Mouse (Mus musculus): Measurements from ENCODE around the gene Sel1l. TPM values are rescaled to one million over a fixed set of nuclear protein-coding genes. Genes with fewer than 3 reads are reported as not detected.

Gene Sel1l
- polyA plus RNA-seq, 1 experiment from 2014 or later, result 66.2 TPM

DNA sequence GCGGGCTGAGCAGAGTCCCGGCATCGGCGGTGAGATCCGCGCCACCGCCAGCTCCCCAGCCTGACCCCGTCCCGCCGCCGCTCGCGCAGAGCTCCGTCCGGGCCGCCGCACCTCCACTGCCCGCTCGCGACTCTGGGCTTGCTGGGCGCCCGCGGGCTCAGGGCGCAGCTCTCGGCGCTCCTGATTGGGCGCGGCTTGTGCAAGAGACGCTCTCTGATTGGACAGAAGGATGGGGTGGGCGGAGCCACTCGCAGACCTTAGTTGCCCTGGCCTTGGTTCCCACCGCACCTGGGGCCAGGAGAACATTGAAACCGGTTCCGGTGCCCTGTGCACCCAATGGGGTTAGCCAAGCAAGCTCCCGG, 70.0 kb downstream of the Sel1l start:
- ATAC-seq (ENCODE audit: insufficient number of reproducible peaks, low FRiP score), result peak; percentile 97

DNA sequence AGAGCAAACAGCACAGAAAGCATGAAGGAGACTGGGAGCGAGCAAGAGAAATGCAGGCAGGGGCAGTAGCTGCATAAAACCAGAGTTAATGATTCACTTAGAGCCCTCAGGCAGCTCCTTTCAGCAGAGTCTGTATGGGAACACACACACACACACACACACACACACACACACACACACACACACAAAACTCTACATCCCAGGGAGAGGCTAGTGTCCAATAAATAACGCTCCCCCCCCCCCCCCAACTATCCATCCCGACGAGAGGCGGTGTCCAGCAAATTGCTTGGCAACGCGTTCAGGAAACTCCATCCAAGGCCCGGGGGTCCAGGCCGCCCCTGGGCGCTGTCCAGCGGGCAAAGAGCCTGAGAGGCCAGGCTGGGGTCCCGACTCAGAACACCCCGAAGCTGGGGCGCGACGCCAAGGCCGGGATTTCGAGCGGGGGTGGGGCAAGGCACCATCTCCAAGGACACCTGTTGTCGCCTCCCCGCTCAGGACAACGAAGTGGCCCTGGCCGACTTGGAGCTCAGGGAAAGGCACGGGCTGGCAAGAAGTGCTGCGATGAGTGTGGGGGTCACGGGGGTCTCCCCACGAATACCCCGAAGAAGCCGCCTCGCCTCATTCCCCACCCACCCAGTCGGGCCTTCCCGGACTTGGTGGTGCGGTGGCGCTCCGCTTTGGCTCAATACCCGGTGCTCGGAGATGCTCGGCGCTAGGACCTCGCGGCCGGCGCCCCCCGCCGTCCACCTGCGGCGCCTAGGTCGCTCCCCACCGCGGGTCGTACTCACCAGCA, 70.5 kb downstream of the Sel1l start:
- peak overlapping the region; percentile 95 for H3K4me2 ChIP-seq
- peak overlapping the region; percentile 64 for H3K4me3 ChIP-seq
- H3K36me3 ChIP-seq, result no peaks in the 10 kb centered on the region
- H3K27me3 ChIP-seq (replicated peaks), result peaks cover 37% of the 10 kb centered on the region
- peak overlapping the region; percentile 53 for H3K9ac ChIP-seq
- no peaks in the 10 kb centered on the region for H3K9me3 ChIP-seq (replicated peaks)
- ATAC-seq (ENCODE audit: insufficient number of reproducible peaks, low FRiP score), result peak; percentile 79
- H3K4me1 ChIP-seq (replicated peaks), result peaks cover 8% of the 10 kb centered on the region; the same call in 1 of the 2 replicates
- H3K27ac ChIP-seq (ENCODE audit: poor library complexity, severe bottlenecking), result no peak overlapping the region
- WGBS, result 1% methylated on average over 50 of the region's 51 CpGs

More for the DNA sequence above, 70.0 kb downstream of the Sel1l start:
- Histone ChIP-seq H3K27me3 (replicated peaks) (peaks cover 37% of the 10 kb centered on the region), H3K9me3 (replicated peaks) (no peaks in the 10 kb centered on the region), H3K4me2 (peak overlapping the region; percentile 95), H3K4me1 (replicated peaks) (peaks cover 8% of the 10 kb centered on the region; the same call in 1 of the 2 replicates), H3K9ac (peak overlapping the region; percentile 53), H3K4me3 (peak overlapping the region; percentile 64), H3K36me3 (no peaks in the 10 kb centered on the region), H3K27ac (ENCODE audit: poor library complexity, severe bottlenecking) (no peak overlapping the region)
- 1% methylated on average over 35 of the region's 35 CpGs for WGBS

DNA sequence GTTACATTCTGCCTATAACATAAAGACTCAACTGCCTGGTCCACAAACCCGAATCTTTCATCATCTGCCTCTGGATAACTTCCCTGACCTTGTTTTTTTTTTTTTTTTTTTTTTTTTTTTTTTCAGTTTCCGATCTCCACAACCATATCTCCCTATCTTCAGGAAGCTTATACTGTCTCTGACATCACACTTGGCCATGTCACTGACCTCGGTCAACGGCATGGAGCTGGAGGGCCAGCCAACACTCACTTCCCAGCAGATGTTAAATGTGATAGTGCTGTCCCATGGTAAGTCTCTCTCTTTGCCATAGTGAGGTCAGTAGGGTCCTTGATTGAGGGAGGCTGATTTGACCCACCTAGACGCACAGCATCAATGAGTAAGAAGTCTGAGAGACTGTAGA, 72.6 kb downstream of the Sel1l start:
- H3K9me3 ChIP-seq (replicated peaks), result no peaks in the 10 kb centered on the region
- 54% methylated on average over 5 of the region's 5 CpGs for WGBS
- H3K9ac ChIP-seq, result no peak overlapping the region
- H3K27ac ChIP-seq (ENCODE audit: poor library complexity, severe bottlenecking), result no peak overlapping the region
- no peak overlapping the region for H3K4me2 ChIP-seq
- ATAC-seq (ENCODE audit: insufficient number of reproducible peaks, low FRiP score), result no peak
- no peaks in the 10 kb centered on the region for H3K36me3 ChIP-seq
- H3K4me3 ChIP-seq, result no peak overlapping the region
- peaks cover 48% of the 10 kb centered on the region for H3K27me3 ChIP-seq (replicated peaks)
- H3K4me1 ChIP-seq (replicated peaks), result peaks cover 8% of the 10 kb centered on the region; the same call in 1 of the 2 replicates

DNA sequence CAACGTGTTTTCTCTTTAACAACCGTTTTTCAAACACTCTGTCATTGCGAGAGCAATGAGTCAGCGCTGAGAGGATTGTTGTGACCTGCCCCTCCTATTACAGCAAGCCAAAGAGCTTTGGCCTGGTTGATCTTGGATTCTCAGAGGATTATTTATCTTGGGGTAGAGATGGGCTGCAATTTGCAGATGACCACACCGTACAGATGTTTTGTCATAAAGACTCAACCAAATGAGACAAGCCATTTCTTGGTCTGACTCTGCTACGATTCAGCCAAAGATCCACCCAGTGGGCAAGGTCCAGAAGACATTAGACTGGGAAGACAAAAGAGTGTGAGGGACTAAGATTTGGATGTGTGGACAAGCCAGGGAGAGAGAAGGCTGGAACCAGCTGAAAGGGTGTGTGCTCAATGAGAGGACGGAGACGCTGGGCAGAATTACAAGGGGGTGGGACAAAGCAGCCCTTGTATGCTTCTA, 74.1 kb downstream of the Sel1l start:
- H3K36me3 ChIP-seq, result no peaks in the 10 kb centered on the region
- peaks cover 8% of the 10 kb centered on the region; the same call in 1 of the 2 replicates for H3K4me1 ChIP-seq (replicated peaks)
- ATAC-seq (ENCODE audit: insufficient number of reproducible peaks, low FRiP score), result no peak
- peaks cover 4% of the 10 kb centered on the region; the same call in 1 of the 2 replicates for H3K9me3 ChIP-seq (replicated peaks)
- H3K27me3 ChIP-seq (replicated peaks), result peaks cover 52% of the 10 kb centered on the region
- H3K27ac ChIP-seq (ENCODE audit: poor library complexity, severe bottlenecking), result no peak overlapping the region
- WGBS, result 73% methylated on average over 8 of the region's 8 CpGs
- no peak overlapping the region for H3K9ac ChIP-seq
- no peak overlapping the region for H3K4me3 ChIP-seq
- H3K4me2 ChIP-seq, result no peak overlapping the region

DNA sequence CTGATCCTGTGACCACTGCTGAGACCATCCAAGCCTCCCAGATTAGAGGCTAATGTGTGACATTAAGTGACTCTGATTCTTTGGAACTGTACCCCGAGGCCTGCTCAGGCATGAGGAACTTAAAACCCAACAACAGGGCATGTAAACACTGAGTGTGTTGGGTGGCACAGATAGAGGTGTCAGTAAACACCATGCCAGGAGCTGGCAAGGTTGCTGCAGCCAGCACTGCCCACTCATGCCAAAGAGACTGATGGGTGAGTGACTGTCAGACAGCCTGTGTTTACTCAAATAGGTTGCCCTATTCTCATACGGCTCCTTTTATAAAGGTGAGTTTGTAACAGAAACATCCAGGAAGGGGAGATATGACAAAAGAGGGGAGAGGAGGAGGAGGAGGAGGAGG, 80.1 kb downstream of the Sel1l start:
- Histone ChIP-seq H3K36me3 (no peaks in the 10 kb centered on the region), H3K4me3 (no peak overlapping the region), H3K4me2 (no peak overlapping the region), H3K9ac (no peak overlapping the region), H3K27ac (ENCODE audit: poor library complexity, severe bottlenecking) (no peak overlapping the region), H3K9me3 (replicated peaks) (peaks cover 4% of the 10 kb centered on the region; the same call in 1 of the 2 replicates), H3K4me1 (replicated peaks) (peaks cover 28% of the 10 kb centered on the region), H3K27me3 (replicated peaks) (peaks cover 58% of the 10 kb centered on the region)
- no peak for ATAC-seq (ENCODE audit: insufficient number of reproducible peaks, low FRiP score)
- 67% methylated on average over 2 of the region's 2 CpGs for WGBS

DNA sequence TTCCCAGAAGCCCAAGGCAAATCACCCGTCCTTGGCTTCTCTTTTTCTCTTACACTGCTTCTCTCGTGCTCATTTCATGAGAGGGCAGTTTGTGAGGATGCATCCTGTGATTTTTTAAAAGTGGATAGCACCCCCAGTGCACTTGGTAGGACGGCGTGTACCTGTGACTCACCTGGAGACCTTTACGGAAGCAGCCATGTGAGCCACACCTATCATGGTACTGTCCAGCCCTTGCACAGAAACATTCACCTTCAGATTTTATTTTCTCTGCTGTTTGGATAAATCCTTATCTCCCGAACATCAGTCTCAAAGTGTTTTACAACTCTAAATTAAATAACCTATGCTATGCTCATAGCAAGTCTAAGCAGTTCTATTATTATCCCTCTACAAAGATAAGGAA, 80.8 kb downstream of the Sel1l start:
- peaks cover 4% of the 10 kb centered on the region; the same call in 1 of the 2 replicates for H3K9me3 ChIP-seq (replicated peaks)
- ATAC-seq (ENCODE audit: insufficient number of reproducible peaks, low FRiP score), result no peak
- no peak overlapping the region for H3K9ac ChIP-seq
- H3K27me3 ChIP-seq (replicated peaks), result peaks cover 60% of the 10 kb centered on the region
- H3K4me2 ChIP-seq, result no peak overlapping the region
- H3K4me3 ChIP-seq, result no peak overlapping the region
- peaks cover 28% of the 10 kb centered on the region for H3K4me1 ChIP-seq (replicated peaks)
- H3K27ac ChIP-seq (ENCODE audit: poor library complexity, severe bottlenecking), result no peak overlapping the region
- WGBS, result 86% methylated on average over 6 of the region's 6 CpGs
- no peaks in the 10 kb centered on the region for H3K36me3 ChIP-seq

DNA sequence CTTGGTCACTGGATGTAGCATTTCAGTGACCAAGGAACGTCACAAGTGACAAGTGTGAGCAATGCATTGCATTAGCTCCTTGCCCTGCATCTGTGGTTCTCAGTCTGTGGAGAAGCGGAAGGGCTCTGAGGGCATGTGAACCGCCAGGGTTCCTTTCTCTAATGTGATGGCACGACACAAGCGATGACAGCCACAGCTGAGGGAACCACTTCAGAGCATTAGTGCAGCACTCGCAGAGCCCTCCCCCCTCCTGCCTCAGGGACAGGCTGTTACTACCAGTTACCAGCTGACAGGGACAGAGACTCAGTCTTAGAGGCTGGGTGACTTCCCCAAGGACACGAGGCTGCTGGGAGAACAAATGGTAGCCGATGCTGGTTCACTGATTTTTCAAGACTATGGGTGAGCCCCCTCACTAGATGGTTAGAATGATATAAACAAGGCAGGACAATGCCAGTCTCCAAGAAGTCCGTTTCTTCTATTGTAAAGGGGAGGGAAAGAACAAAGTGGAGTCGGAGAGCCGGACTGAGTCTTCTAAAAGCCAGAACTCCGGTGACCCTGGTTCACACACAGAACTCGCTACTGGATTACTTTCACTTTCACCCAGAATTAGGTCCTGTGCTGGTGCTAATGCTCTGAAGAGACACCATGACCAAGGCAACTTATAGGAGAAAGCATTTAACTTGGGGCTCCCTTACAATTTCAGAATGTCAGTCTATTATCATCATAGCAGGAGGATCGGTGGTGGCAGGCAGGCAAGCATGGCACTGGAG, 82.4 kb downstream of the Sel1l start:
- Histone ChIP-seq H3K4me1 (replicated peaks) (peaks cover 28% of the 10 kb centered on the region), H3K4me3 (no peak overlapping the region), H3K9me3 (replicated peaks) (peaks cover 4% of the 10 kb centered on the region; the same call in 1 of the 2 replicates), H3K4me2 (peak overlapping the region; percentile 41), H3K36me3 (no peaks in the 10 kb centered on the region), H3K27me3 (replicated peaks) (peaks cover 70% of the 10 kb centered on the region), H3K9ac (no peak overlapping the region), H3K27ac (ENCODE audit: poor library complexity, severe bottlenecking) (no peak overlapping the region)
- 47% methylated on average over 14 of the region's 14 CpGs for WGBS
- ATAC-seq (ENCODE audit: insufficient number of reproducible peaks, low FRiP score), result peak; percentile 72

DNA sequence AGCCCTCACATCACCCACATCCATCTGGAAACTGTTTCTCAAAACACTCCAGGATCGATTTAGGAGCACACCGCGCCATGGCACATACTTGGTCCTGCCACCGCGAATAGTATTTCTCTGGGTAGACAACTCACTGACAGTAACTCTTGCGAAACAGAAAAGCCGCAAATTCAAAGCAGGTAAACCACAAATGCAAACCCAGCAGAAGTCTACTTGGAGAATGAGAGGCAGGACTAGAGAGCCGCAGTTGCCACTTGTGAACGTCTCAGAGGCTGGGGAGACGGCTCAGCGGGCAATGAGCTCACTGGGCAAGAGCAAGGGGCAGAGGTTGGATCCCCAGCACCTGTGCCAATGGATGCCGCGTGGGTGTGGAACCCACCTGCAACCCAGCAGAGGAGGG, 83.5 kb downstream of the Sel1l start:
- Histone ChIP-seq H3K4me3 (no peak overlapping the region), H3K27ac (ENCODE audit: poor library complexity, severe bottlenecking) (no peak overlapping the region), H3K4me2 (no peak overlapping the region), H3K9ac (no peak overlapping the region), H3K36me3 (no peaks in the 10 kb centered on the region), H3K9me3 (replicated peaks) (peaks cover 2% of the 10 kb centered on the region; the same call in 1 of the 2 replicates), H3K27me3 (replicated peaks) (peaks cover 62% of the 10 kb centered on the region), H3K4me1 (replicated peaks) (peaks cover 28% of the 10 kb centered on the region)
- WGBS, result 75% methylated on average over 13 of the region's 13 CpGs
- ATAC-seq (ENCODE audit: insufficient number of reproducible peaks, low FRiP score), result no peak

DNA sequence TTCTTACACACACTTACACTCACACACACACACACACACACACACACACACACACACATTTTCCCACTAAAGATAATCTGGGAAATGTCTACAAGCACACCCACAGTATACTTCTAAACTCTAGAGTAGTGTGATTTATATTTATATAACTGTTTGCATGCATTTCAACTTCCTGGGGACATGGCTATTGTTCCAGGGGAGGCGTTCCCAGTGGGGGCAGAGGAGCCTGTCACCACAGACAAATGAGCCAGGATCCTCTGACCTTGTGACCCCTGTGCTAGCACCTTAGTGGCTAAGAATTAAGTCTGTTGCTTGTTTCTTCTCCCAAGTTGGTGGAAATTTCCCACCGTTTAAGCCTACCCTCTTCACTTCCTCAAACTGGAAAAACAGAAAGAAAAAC, 83.9 kb downstream of the Sel1l start:
- H3K9ac ChIP-seq, result no peak overlapping the region
- no peaks in the 10 kb centered on the region for H3K36me3 ChIP-seq
- H3K27ac ChIP-seq (ENCODE audit: poor library complexity, severe bottlenecking), result no peak overlapping the region
- H3K4me2 ChIP-seq, result no peak overlapping the region
- no peak overlapping the region for H3K4me3 ChIP-seq
- 32% methylated on average over 2 of the region's 2 CpGs for WGBS
- peaks cover 57% of the 10 kb centered on the region for H3K27me3 ChIP-seq (replicated peaks)
- no peaks in the 10 kb centered on the region; the same call in 1 of the 2 replicates for H3K9me3 ChIP-seq (replicated peaks)
- no peak for ATAC-seq (ENCODE audit: insufficient number of reproducible peaks, low FRiP score)
- H3K4me1 ChIP-seq (replicated peaks), result peaks cover 28% of the 10 kb centered on the region

DNA sequence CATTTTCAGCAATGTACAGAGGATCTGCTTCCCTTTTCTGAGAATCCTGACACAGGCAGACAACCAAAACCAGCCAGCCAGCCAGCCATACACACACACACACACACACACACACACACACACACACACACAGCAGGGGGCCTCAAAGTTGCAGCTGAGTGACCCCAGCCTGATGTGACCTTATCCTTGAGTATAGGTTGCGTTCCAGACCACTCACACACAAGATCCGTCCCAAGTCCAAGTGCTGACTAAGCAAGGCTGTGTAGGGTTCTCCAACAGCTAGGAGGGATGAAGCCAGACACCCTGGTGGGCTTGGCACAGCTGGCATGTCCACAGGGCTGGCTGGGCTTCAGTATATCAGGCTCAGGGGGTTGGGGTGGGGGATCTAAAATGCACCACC, 84.5 kb downstream of the Sel1l start:
- no peak for ATAC-seq (ENCODE audit: insufficient number of reproducible peaks, low FRiP score)
- Histone ChIP-seq H3K27ac (ENCODE audit: poor library complexity, severe bottlenecking) (no peak overlapping the region), H3K4me3 (no peak overlapping the region), H3K9ac (no peak overlapping the region), H3K27me3 (replicated peaks) (peaks cover 54% of the 10 kb centered on the region), H3K9me3 (replicated peaks) (no peaks in the 10 kb centered on the region; the same call in 1 of the 2 replicates), H3K4me2 (no peak overlapping the region), H3K36me3 (no peaks in the 10 kb centered on the region), H3K4me1 (replicated peaks) (peaks cover 28% of the 10 kb centered on the region)
- WGBS, result 63% methylated on average over 2 of the region's 2 CpGs

DNA sequence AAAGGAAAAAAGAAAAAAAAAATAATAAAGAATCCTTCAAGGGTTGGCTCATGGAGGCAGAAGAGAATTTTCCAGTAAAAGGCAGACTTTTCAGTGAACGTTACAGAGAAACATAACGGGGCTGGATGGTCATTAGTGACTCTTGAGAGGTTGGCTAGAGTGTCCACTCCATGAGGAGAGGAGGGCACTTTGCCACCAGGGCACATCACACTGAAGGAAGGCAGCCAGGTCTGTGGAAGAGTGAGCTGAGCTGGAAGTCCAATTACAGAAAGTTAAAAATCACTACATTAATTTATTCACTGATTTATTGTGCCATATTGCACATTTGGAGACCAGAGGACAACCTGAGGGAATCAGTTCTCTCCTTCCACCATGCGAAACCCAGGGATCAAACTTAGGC, 89.1 kb downstream of the Sel1l start:
- WGBS, result 80% methylated on average over 3 of the region's 3 CpGs
- H3K27me3 ChIP-seq (replicated peaks), result peaks cover 24% of the 10 kb centered on the region

More for the DNA sequence above, 89.1 kb downstream of the Sel1l start:
- no peak overlapping the region for H3K4me2 ChIP-seq
- no peak overlapping the region for H3K27ac ChIP-seq (ENCODE audit: poor library complexity, severe bottlenecking)
- no peak overlapping the region for H3K4me3 ChIP-seq
- H3K4me1 ChIP-seq (replicated peaks), result peaks cover 22% of the 10 kb centered on the region
- H3K9ac ChIP-seq, result no peak overlapping the region
- H3K36me3 ChIP-seq, result no peaks in the 10 kb centered on the region
- no peaks in the 10 kb centered on the region for H3K9me3 ChIP-seq (replicated peaks)
- no peak for ATAC-seq (ENCODE audit: insufficient number of reproducible peaks, low FRiP score)

Data from heart, embryonic 12.5 days (tissue).